Mouse (Mus musculus) CD4-positive naive resting alpha-beta T cell, adult 57 days (primary cell): ENCODE measurements around the gene Vmn1r143. TPM values are rescaled to one million over a fixed set of nuclear protein-coding genes. Genes with fewer than 3 reads are reported as not detected.

Experiments used
- total RNA-seq: library from RNA; stranded (reverse); gene quantifications from one replicate; pipeline ENCODE4 v1.2.4, GENCODE M21; 2023

Gene Vmn1r143
- not detected for total RNA-seq

GRCm38 (mm10) chr7:22189077-22189476, at the start of gene Vmn1r143:
Vmn1r143 (plus strand) TSS chr7:22189377.

DNA sequence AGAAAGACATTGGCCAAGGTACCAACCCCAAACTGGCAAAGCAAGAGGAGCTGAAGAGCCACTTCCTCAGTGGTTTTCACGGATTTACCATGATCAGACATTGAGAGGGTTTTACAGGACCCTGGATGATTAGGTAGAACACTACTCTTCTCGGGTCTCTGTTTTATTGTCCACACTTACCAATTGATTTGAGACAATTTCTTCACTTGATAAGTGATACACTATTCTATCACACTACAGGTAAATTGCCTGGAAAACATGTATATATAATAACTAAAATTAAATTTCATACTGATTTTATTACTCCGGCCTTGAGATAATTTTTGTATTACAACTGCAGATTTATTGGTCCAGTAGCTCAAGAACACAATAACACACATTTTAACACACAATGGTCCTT, 25.2 kb upstream of the Vmn1r143 start, which contains the start of gene Vmn1r142:
Gene Vmn1r142 (minus strand): TSS at position 101 of the 400 bp plus-strand sequence.

DNA sequence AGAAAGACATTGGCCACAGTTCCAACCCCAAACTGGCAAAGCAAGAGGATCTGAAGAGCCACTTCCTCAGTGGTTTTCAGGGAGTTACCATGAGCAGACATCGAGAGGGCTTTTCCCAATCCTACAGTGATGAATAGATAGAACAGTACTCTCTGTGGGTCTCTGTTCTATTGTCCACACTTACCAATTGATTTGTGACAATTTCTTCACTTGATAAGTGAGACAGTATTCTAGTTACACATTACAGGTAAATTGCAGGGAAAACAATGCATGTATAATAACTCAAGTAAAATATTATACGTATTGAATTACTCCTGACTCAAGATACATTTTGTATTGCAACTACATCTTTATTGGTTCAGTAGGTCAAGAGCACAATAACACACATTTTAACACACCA, 12.0 kb downstream of the Vmn1r143 start, which contains the start of gene Gm8653:
Gene Gm8653 (minus strand): TSS at position 101 of the 400 bp plus-strand sequence.

DNA sequence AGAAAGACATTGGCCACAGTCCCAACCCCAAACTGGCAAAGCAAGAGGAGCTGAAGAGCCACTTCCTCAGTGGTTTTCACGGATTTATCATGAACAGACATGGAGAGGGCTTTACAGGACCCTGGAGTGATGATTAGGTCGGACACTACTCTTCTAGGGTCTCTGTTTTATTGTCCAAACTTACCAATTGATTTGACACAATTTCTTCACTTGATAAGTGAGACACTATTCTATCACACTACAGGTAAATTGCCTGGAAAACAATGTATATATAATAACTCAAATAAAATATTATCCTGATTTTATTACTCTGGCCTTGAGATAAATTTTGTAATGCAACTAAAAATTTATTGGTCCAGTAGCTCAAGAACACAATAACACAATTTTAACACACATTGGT, 40.2 kb downstream of the Vmn1r143 start, which contains the start of gene Gm8453:
Gene Gm8453 (minus strand): TSS at position 101 of the 400 bp plus-strand sequence.

Other genes starting within 250 kb of the Vmn1r143 start
- not detected for gene Vmn1r137, start 194.8 kb upstream of the Vmn1r143 start, total RNA-seq
- not detected for gene Vmn1r138, start 160.5 kb upstream of the Vmn1r143 start, total RNA-seq
- gene Gm6176, start 133.1 kb upstream of the Vmn1r143 start, total RNA-seq: not detected
- not detected for gene Vmn1r139, start 120.3 kb upstream of the Vmn1r143 start, total RNA-seq
- not detected for gene Gm16451, start 71.1 kb upstream of the Vmn1r143 start, total RNA-seq
- not detected for gene Gm10666, start 54.6 kb upstream of the Vmn1r143 start, total RNA-seq
- gene Vmn1r142, start 25.3 kb upstream of the Vmn1r143 start, total RNA-seq: not detected
- not detected for gene Gm8653, start 11.9 kb downstream of the Vmn1r143 start, total RNA-seq
- gene Gm8453, start 40.1 kb downstream of the Vmn1r143 start, total RNA-seq: not detected
- gene Gm4187, start 140.3 kb downstream of the Vmn1r143 start, total RNA-seq: not detected
- gene Gm8660, start 181.7 kb downstream of the Vmn1r143 start, total RNA-seq: not detected
- not detected for gene Vmn1r148, start 224.2 kb downstream of the Vmn1r143 start, total RNA-seq
- gene Vmn1r149, start 248.9 kb downstream of the Vmn1r143 start, total RNA-seq: not detected